Mouse (Mus musculus): ENCODE measurements around the gene Kdm4a. TPM values are rescaled to one million over a fixed set of nuclear protein-coding genes. Genes with fewer than 3 reads are reported as not detected.

Gene Kdm4a
- total and polyA plus RNA-seq, 3 experiments = 36.9 to 58.8 (median 43.6) TPM

DNA sequence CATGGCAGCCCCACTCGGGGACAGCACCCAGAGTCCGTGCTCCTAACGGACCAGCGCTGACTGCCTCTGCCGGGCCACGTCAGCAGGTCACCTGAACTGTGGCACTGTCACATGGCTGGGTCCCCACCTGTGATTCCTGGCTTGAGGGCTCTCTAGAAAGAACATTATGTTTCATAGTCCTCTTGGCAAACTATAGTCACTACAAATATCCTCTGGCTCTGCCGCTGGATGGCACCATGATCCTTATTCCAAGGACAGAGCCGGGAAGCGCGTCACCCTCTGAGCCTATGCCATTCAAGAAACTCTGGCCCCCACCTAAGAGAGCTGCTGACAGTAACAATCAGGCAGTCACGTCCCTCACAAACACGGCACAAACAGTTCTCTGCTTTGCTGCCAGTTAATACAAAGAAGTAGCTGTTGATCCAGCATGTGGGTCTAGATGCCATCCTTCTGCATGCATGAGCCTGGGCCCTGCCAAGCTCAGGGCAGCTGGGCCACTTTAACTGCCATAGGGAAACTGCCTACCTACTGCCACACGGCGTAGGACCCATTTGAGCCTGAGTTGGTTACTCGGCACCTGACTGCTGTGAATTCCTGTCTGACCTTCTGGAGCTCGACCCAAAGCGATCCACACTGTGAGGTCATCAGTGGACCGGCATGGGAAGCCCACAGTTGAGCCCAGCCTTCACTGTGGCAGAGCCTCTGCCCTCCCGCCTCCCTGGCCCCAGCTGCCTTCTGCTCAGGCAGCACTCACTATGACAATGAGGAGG is 32.1 kb downstream of the Kdm4a start:
- dilution Hi-C loops (cut with MboI; ENCODE audit: extremely low pct_ligation_motif_present, extremely low pct_unique_long_range_greater_than_20kb, low sequenced_read_pairs) = no loop called here
- no peak for DNase-seq (ENCODE audit: extremely low read depth)
- Histone ChIP-seq H3K36me3 (replicated peaks in 1 of 2; ENCODE audit: control insufficient read depth in 1 of 2, insufficient read depth in 1 of 2, low read length in 1 of 2) (peaks cover 79 to 91% of the 10 kb centered on the region in 2 experiments), H3K4me3 (replicated peaks in 1 of 3; ENCODE audit: low read depth in 2 of 3, low read length in 2 of 3, poor library complexity in 1 of 3) (no peak overlapping the region), H3K27me3 (replicated peaks) (no peaks in the 10 kb centered on the region), H3K9ac (ENCODE audit: insufficient read depth, low read depth) (no peak overlapping the region), H3K79me2 (replicated peaks; ENCODE audit: control insufficient read depth, extremely low read depth, insufficient read depth, poor library complexity, severe bottlenecking) (no peaks in the 10 kb centered on the region), H3K9me3 (replicated peaks; ENCODE audit: low read length) (no peaks in the 10 kb centered on the region), H3K4me1 (ENCODE audit: control insufficient read depth in 1 of 2, insufficient read depth in 2 of 2) (peaks cover 53 to 92% of the 10 kb centered on the region in 2 experiments), H3K4me2 (ENCODE audit: insufficient read depth, low read depth, poor library complexity, severe bottlenecking) (no peak overlapping the region), H3K27ac (ENCODE audit: insufficient read depth, low read depth) (no peak overlapping the region)
- TF ChIP-seq CHD1 (IDR thresholded peaks at IDR 0.05; ENCODE audit: low read depth, low read length) (no peak), IRF4 (IDR thresholded peaks at IDR 0.05; ENCODE audit: low read depth, low read length) (no peak), USF2 (conservative IDR thresholded peaks at IDR 0.05; ENCODE audit: low read depth, low read length) (no peak), ETS1 (conservative IDR thresholded peaks at IDR 0.05; ENCODE audit: low read depth, low read length) (no peak), TBP (conservative IDR thresholded peaks at IDR 0.05; ENCODE audit: low read depth, low read length) (no peak), ZC3H11A (IDR thresholded peaks at IDR 0.05; ENCODE audit: low read depth, low read length) (no peak), CTCF (conservative IDR thresholded peaks at IDR 0.05 in 1 of 2, IDR thresholded peaks at IDR 0.05 in 1 of 2; ENCODE audit: low read depth in 2 of 2, low read length in 2 of 2) (no peak), ZMIZ1 (IDR thresholded peaks at IDR 0.05; ENCODE audit: low read depth, low read length) (no peak), SIN3A (IDR thresholded peaks at IDR 0.05; ENCODE audit: low read length) (no peak), TCF12 (IDR thresholded peaks at IDR 0.05; ENCODE audit: low read depth, low read length) (no peak)
- in situ Hi-C loops (cut with MboI; ENCODE audit: low pct_ligation_motif_present, low pct_unique_long_range_greater_than_20kb, low sequenced_read_pairs) = no loop called here

DNA sequence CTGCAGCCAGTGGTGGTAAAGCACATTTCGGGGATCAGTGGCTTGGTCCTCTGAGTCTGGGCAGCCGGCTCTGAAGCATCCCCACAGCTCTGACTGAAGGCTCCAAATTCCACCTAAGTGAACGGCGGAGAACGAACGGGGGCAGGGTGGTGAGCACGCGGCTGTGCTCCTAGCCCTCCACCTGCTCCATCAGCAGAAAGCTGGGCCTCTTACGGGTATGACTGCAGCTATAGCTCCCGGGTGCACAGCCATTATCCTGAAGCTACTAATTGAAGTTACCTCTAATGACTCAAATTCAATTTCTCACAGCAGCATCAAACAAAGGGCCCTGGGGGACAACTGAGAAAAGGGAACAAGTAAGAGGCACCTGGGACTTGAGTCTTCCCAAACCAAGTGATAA is 32.8 kb downstream of the Kdm4a start:
- no peaks in the 10 kb centered on the region for H3K9me3 ChIP-seq (replicated peaks; ENCODE audit: low read length)
- peaks cover 81 to 91% of the 10 kb centered on the region in 2 experiments for H3K36me3 ChIP-seq (replicated peaks in 1 of 2; ENCODE audit: control insufficient read depth in 1 of 2, insufficient read depth in 1 of 2, low read length in 1 of 2)
- H3K27ac ChIP-seq (ENCODE audit: insufficient read depth, low read depth) = no peak overlapping the region
- dilution Hi-C loops (cut with MboI; ENCODE audit: extremely low pct_ligation_motif_present, extremely low pct_unique_long_range_greater_than_20kb, low sequenced_read_pairs) = no loop called here
- H3K4me2 ChIP-seq (ENCODE audit: insufficient read depth, low read depth, poor library complexity, severe bottlenecking) = no peak overlapping the region
- DNase-seq (ENCODE audit: extremely low read depth) = no peak
- H3K27me3 ChIP-seq (replicated peaks) = no peaks in the 10 kb centered on the region
- H3K9ac ChIP-seq (ENCODE audit: insufficient read depth, low read depth) = no peak overlapping the region
- in situ Hi-C loops (cut with MboI; ENCODE audit: low pct_ligation_motif_present, low pct_unique_long_range_greater_than_20kb, low sequenced_read_pairs) = no loop called here
- H3K79me2 ChIP-seq (replicated peaks; ENCODE audit: control insufficient read depth, extremely low read depth, insufficient read depth, poor library complexity, severe bottlenecking) = no peaks in the 10 kb centered on the region
- no peak overlapping the region for H3K4me3 ChIP-seq (replicated peaks in 1 of 3; ENCODE audit: low read depth in 2 of 3, low read length in 2 of 3, poor library complexity in 1 of 3)
- TF ChIP-seq MXI1 (IDR thresholded peaks at IDR 0.05; ENCODE audit: low read depth, low read length) = no peak
- TF ChIP-seq POLR2AphosphoS2 (IDR thresholded peaks at IDR 0.05; ENCODE audit: low read depth, low read length) = no peak
- no peak for TF ChIP-seq E2F4 (IDR thresholded peaks at IDR 0.05; ENCODE audit: insufficient replicate concordance, low read depth, low read length)
- no peak for TF ChIP-seq RAD21 (IDR thresholded peaks at IDR 0.05; ENCODE audit: low read depth, low read length)
- TF ChIP-seq RCOR1 (conservative IDR thresholded peaks at IDR 0.05; ENCODE audit: low read depth, low read length) = no peak
- TF ChIP-seq ELF1 (IDR thresholded peaks at IDR 0.05; ENCODE audit: low read depth, low read length) = no peak
- no peak for TF ChIP-seq NELFE (IDR thresholded peaks at IDR 0.05; ENCODE audit: low read depth, low read length)
- no peak for TF ChIP-seq KAT2A (IDR thresholded peaks at IDR 0.05; ENCODE audit: insufficient replicate concordance, low read length)
- TF ChIP-seq SIN3A (IDR thresholded peaks at IDR 0.05; ENCODE audit: low read length) = no peak
- no peak for TF ChIP-seq ZMIZ1 (IDR thresholded peaks at IDR 0.05; ENCODE audit: low read depth, low read length)
- TF ChIP-seq MAX (IDR thresholded peaks at IDR 0.05; ENCODE audit: low read length) = no peak
- TF ChIP-seq USF1 (IDR thresholded peaks at IDR 0.05; ENCODE audit: low read depth, low read length) = no peak
- TF ChIP-seq HCFC1 (IDR thresholded peaks at IDR 0.05; ENCODE audit: low read depth, low read length) = no peak
- peaks cover 50 to 90% of the 10 kb centered on the region in 2 experiments for H3K4me1 ChIP-seq (ENCODE audit: control insufficient read depth in 1 of 2, insufficient read depth in 2 of 2)
